Mouse (Mus musculus): ENCODE measurements around the gene 1700123O20Rik.

Gene 1700123O20Rik

DNA sequence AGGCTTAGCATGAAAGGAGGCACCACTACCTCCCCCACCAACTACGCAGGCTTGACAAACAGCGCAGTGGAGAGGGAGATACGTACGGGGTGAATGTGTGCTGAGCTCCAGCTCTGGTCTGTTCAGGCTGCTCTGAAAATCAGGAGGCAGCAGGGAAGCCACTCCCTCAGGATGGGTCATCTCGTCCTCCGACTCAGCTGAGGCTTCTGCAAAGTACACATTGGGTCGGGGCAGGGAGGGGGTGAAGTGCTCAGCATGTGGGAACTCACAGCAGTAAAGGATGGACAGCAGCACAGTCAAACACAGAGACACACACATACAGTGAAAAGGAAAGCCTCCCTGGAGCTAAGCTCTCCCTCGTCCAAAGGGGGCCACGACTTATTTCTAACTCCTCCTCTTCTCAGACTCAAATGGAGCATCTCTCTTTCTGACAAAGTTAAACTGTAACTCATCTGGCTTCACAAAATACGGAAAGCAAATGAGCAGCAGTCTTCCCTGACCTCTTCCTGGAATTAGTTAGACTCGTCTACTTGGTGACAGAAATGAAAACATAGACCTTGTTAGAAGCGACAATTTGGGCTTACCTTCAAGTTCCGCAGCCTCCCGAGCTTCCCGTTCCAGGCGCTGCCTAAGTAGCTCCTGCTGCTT lies 7.2 kb upstream of the 1700123O20Rik start:
- DNase-seq (ENCODE audit: low spot score in 2 of 2), result no peak

- DNase-seq (ENCODE audit: low spot score in 2 of 2), result no peak
Measured at GRCm38 (mm10) chr14:54682396-54682795, 3.6 kb upstream of the 1700123O20Rik start.

DNA sequence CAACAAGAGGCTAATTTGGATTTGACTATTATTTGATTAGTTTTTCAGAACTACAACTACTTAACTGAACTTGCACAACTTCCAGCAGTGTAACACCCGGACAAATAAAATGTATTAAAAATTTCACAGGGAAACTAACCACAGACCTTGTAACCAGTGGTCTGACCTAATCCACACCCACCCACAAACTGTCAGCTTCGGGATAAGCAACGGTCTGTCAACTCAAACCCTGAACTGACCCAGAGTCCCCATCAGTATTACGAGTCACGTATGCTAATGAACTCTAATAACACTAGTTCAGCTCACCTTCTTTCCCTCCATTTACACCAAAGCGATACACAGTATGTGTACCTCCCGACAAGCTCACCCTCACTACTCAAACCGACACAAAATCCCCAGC lies 545 bp upstream of the 1700123O20Rik start:
- no peak for DNase-seq (ENCODE audit: low spot score in 2 of 2)

DNA sequence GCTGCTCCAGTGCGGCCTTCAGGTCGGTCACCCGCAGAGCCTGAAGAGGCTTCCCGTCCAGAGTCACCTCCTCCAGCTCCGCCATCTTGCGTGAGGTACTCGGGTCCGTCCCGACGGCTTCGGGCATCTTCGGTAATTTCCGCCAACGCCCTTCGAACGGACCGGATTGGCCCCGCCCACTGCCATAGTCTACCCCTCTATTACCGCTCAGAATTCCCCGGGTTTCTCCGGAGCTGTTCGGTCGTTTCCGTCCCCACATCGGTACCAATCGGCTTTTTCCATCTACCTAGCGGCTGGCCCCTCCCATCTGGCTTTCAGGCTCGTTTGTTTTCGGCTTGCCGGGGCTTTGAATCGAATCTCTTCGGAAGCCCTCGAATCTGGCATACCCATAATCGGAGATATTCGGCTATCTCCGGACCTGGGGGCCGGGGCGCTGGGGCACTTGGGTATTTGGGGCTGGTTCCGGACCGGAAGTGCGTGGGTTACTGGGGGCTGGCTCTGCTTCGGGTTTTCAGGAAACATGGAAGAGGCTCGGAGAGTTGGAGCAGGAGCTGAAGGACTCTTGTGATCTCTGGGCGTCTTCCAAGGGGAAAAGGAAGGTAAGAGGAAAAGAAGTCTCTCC lies 617 bp downstream of the 1700123O20Rik start, which contains the start of gene Acin1:
TSS of gene Acin1 (minus strand) at position 410 of the 622 bp plus-strand sequence.
- DNase-seq (ENCODE audit: low spot score in 2 of 2), result peak; percentile 100

GRCm38 (mm10) chr14:54687251-54687650 lies 1.2 kb downstream of the 1700123O20Rik start:
- no peak for DNase-seq (ENCODE audit: low spot score in 2 of 2)

- no peak for DNase-seq (ENCODE audit: low spot score in 2 of 2)
Measured at GRCm38 (mm10) chr14:54695042-54695441, 9.0 kb downstream of the 1700123O20Rik start.

DNA sequence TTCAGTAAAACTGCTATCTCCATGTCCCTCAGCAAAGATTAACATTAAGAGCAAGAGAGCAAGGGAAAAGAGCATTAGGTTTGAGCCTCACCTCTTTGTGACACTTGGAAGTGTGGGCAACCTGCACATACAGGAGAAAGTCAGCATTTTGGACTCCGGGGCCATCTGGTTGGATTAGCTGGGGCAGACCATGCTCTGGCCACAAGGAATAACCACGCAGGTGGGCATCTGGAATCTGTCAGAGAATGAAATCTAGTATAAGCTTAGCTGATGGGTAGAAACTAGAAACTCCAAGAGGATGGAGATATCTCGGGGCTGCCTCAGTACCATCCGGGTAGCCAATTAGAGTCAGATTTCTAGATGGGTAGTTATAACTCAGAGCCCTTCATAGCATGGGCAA lies 10.7 kb downstream of the 1700123O20Rik start:
- DNase-seq (ENCODE audit: low spot score in 2 of 2), result no peak

DNA sequence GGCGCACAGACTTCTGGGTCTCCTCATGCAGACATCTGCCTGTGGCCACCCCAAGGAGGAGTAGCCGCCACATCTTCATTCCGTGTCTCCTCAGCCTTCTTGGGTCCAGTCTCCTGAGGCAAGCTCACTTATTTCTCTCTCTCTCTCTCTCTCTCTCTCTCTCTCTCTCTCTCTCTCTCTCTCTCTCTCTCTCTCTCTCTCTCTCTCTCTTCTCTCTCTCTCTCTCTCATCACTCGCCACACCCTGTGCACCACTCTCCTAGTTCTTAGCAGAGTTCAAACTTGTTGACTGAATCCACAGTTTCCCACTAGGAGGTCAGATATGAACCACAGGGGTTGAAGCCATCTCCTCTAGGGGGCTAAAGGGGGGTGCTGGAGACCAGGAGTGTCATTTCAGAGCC lies 12.7 kb downstream of the 1700123O20Rik start, which contains the start of gene Gm29776:
TSS of gene Gm29776 (minus strand) at position 101 of the 400 bp plus-strand sequence.
- DNase-seq (ENCODE audit: low spot score in 2 of 2), result no peak

- no peak for DNase-seq (ENCODE audit: low spot score in 2 of 2)
Measured at GRCm38 (mm10) chr14:54699586-54699985, 13.6 kb downstream of the 1700123O20Rik start.

GRCm38 (mm10) chr14:54701298-54701697 lies 15.3 kb downstream of the 1700123O20Rik start:
- DNase-seq (ENCODE audit: low spot score in 2 of 2), result peak; percentile 65 to 83

DNA sequence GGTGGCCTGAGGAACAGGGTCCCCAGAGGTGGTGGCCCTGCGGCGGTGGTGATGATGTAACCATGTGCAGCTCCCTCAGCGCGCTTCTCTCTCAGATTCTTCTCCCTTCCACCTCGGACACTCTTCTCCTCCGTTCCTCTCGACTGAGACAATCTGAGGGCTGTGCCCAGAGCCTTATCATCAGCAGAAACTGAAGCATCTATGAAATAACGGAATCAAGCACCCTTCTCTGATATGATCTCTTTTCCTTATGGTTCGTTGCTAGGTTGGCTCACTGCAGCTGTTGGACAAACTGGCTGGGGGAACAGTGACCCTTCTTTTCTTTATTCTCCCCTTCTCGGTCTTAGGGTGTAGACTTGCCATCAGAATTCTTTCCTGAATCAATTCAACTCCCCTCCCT lies 17.2 kb downstream of the 1700123O20Rik start:
- no peak for DNase-seq (ENCODE audit: low spot score in 2 of 2)

DNA sequence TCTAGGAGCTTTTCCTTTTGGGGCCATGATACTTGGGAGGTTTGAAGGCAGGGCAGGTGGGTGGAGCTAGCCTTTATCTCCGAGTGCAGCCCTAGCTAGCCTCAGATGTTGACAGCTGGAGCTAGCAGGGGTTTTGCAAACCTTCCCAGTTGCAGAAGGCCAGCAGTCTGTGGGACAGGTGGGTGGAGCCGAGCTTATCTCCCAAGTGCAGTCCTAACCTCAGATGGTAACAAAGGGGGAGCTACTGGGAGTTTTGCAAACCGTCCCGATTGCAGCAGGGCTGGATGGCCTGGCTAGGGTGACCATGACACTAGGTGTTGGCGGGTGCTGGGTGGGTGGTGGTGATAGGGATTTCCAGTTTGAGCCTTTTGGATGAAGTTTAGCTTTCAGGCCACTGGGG lies 19.8 kb downstream of the 1700123O20Rik start:
- peak; percentile 68 to 74 for DNase-seq (ENCODE audit: low spot score in 2 of 2)

GRCm38 (mm10) chr14:54706589-54707320 lies 20.7 kb downstream of the 1700123O20Rik start:
- DNase-seq (ENCODE audit: low spot score in 2 of 2), result peak in 1 of 2 experiments; percentile 26

DNA sequence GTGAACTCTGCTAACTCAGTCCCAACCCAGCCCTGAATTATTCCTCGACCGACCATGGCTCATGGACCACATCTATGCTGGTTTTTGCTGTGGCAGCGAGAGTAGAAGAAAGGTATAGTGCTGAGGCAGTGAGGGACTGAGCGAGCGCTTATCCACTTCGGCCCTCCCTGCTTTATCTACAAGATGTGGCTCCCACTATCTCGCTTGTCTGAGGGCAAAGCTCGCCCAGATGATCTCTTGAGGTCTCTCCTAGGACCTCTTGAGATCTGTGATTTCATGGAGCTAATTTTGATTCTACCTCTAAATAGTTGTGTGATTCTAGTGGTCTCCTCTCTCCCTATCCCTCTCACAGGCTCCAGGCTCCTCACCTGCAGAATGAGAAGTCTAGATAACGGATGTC lies 23.0 kb downstream of the 1700123O20Rik start:
- no peak for DNase-seq (ENCODE audit: low spot score in 2 of 2)

DNA sequence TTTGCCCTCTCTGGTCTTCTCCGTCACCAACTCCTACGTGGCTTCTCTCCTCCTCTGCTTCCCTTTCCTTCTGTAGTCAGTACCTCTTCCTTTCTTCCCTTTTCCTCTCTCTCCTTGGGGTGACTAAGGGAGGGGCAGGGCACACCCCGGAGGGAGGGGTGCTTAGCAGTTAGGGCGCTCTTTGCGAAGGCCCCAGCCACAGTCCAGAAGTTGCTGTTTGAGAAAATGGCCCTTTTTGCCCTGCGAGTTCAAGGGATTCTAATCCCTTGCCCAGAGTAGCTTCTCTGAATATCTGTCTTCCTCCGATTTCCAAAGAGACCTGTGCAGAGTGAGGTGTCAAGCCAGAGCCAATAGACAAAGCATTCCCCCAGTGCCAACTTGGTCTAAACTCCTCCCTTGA lies 26.1 kb downstream of the 1700123O20Rik start, which contains the start of gene Cebpe:
TSS of gene Cebpe (minus strand) at position 101 of the 400 bp plus-strand sequence.
- no peak for DNase-seq (ENCODE audit: low spot score in 2 of 2)

- no peak for DNase-seq (ENCODE audit: low spot score in 2 of 2)
Measured at GRCm38 (mm10) chr14:54712861-54713260, 26.8 kb downstream of the 1700123O20Rik start.

GRCm38 (mm10) chr14:54714121-54714520 lies 28.1 kb downstream of the 1700123O20Rik start:
- DNase-seq (ENCODE audit: low spot score in 2 of 2), result peak in 1 of 2 experiments; percentile 55

DNA sequence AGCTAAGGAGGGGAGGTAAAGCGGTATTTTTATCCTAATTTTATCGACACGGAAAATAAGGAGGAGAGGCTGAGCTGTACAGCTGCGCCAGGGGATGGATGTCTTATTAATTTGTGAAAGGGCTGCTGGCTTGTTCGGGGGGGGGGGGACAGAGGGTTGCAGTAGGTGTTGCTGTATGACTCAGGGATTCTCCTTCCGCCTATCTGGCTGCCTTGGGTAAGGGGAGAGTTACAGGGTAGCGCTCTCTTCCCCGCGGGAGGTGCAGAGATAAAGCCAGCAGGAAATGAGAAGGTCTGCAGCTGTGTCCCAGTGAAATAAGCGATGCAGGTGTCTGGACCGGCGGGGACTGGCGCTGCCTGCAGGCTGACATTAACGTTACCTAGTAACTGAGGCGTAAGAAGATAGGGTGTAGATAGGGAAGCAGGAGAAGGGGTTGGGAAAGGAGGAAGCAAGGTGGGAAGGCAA lies 28.6 kb downstream of the 1700123O20Rik start:
- DNase-seq (ENCODE audit: low spot score in 2 of 2), result no peak

- no peak for DNase-seq (ENCODE audit: low spot score in 2 of 2)
Measured at GRCm38 (mm10) chr14:54715402-54715801, 29.4 kb downstream of the 1700123O20Rik start.

- no peak for DNase-seq (ENCODE audit: low spot score in 2 of 2)
Measured at GRCm38 (mm10) chr14:54720041-54720440, 34.0 kb downstream of the 1700123O20Rik start.

DNA sequence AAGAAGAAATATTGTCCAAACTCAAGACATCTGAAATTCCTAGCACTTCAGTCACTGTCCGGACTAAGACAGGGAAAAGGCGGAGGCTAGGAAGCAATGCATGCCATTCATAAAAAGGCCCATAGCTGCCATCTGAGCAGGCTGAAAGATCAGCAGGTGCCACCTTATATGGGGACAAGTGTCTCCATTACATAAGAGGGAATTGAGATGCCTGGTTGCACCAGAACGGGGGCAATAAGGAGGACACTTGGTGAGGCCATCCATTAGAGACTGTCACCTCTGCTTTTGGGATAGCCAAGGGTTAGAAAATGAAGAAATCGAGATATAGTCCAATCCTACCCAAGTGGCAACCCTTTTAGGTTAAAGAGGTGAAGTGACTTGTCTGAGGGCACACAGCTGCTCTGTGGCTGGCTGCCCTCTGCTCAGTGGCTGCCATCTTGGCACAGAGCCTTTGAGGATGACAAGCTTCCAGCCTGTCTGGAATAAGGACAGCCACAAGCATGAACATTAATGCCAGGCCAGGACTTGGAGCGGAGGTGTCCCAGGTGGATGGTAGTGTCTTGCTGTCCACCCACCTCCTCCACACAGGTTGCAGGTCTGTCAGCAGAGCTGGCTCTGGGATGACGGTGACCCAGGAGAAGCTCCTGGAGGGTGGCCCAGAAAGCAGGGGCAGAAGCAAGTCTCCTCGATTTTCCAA lies 34.8 kb downstream of the 1700123O20Rik start:
- no peak for DNase-seq (ENCODE audit: low spot score in 2 of 2)

DNA sequence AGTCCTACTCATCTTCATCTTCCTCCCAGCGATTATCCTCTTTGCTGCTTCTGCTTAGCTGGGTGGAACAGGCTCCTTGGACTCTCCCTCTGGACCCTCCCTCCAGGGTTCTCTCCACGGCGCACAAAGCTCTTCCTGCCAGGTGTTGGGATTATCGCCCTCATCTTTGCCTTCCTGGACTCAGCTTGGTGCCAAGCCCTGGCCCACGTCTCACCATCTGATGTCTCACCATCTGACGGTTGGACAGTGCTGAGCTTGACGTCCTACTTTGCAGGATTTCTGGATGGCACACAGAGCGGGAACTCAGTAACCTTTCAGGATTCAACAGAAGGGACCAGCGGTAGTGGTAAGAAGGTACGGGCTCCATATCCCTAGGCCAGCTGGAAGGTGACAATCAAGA lies 35.7 kb downstream of the 1700123O20Rik start:
- no peak for DNase-seq (ENCODE audit: low spot score in 2 of 2)
